Mouse (Mus musculus): ENCODE data around the gene Cend1.

DNA sequence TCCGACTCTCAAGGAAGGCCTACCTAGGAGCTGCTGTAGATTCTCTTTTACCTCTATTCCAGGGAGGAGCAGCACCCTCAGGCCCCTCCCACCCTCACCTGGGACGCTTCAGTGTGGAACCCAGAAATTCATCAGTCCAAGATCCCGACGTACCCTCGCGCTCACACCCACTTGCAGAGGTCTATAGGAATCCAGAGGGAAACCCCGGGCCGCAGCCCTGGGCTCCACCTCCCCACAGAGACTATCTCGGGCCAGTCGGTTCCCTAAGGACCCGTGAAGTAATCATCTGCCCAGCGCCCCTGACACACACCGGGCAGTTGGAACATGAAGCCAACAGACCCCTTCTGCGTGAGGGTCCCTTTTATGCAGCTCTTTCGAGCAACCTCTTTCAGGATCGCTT, 16.0 kb downstream of the Cend1 start:
- TF ChIP-seq CTCF (IDR thresholded peaks at IDR 0.05; ENCODE audit: low read depth) (no peak), EP300 (IDR thresholded peaks at IDR 0.05; ENCODE audit: low read depth) (no peak)
